Mouse (Mus musculus) spleen, embryonic (tissue): ENCODE measurements around the gene Desi1.

ENCODE experiments used
- CTCF ChIA-PET: fragments of 350-600 bp; sonication (Branson Sonifier 250); formaldehyde crosslinking; loops from one replicate; lab custom pipeline; 2022; lab: Charles Lee

Desi1 gene

GRCm38 (mm10) chr15:81968447-81968846 is 65.2 kb downstream of the Desi1 start:
- CTCF ChIA-PET: interaction anchor here (0.6 kb wide), 1 partner anchor 75 kb away, joined by 3 read pairs; no protein-coding TSS in a partner anchor

DNA sequence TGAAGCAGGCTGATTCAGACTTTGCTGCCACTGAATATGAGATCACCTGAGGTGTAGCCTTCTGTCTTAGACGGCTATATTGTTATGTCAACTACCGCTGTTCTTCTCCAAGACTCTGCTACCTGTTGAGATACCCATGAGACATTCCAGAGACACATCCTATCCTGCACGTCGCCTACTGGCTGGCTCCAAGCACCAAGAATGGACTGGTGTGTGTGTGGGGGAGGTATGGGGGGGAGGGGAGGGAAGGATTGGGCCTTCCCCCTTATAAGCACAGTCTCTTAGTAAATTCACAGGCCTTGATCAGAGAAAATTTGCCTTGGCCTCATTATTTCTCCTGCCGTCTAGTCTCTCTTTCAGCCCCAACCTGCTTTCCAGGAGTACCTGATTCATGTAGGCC is 65.8 kb downstream of the Desi1 start:
- CTCF ChIA-PET: no interaction called here

GRCm38 (mm10) chr15:81966062-81966829 is 67.4 kb downstream of the Desi1 start:
- CTCF ChIA-PET: interaction anchor here (0.7 kb wide), 2 partner anchors 15 to 32 kb away, joined by 3 to 4 read pairs; no protein-coding TSS in a partner anchor

DNA sequence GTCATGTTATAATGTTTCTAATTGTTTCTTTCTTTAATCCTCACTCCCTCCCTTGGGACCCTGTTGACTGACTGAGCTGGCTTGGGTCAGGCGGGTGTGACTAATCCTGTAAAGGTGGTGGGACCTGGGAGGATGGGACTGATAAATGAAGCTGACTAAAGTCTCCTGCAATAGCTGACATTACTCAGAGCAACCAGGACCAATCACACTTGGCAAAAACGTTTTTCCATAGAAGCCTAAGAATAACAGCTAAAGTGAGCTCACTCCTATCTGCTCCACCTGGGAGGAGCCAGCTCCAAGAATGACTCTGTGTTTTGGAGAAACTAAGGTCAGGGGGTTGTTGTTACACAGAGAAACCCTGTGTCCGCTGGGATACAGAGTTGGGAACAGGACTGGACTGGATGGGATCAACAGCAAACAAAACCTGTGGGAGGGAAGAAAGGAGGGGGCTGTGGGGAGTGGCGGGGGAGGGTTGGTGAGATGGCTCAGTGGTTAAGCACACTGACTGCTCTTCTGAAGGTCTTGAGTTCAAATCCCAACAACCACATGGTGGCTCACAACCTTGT is 68.6 kb downstream of the Desi1 start:
- CTCF ChIA-PET: interaction anchor here (0.7 kb wide), 1 partner anchor 236 kb away, joined by 4 read pairs; no protein-coding TSS in a partner anchor

- CTCF ChIA-PET: no interaction called here
Observed at GRCm38 (mm10) chr15:81964262-81964661, 69.4 kb downstream of the Desi1 start.

- CTCF ChIA-PET: interaction anchor here (0.6 kb wide), 3 partner anchors 30 to 105 kb away, joined by 3 to 5 read pairs (median 3); no protein-coding TSS in a partner anchor
Observed at GRCm38 (mm10) chr15:81961078-81961451, 72.6 kb downstream of the Desi1 start.

DNA sequence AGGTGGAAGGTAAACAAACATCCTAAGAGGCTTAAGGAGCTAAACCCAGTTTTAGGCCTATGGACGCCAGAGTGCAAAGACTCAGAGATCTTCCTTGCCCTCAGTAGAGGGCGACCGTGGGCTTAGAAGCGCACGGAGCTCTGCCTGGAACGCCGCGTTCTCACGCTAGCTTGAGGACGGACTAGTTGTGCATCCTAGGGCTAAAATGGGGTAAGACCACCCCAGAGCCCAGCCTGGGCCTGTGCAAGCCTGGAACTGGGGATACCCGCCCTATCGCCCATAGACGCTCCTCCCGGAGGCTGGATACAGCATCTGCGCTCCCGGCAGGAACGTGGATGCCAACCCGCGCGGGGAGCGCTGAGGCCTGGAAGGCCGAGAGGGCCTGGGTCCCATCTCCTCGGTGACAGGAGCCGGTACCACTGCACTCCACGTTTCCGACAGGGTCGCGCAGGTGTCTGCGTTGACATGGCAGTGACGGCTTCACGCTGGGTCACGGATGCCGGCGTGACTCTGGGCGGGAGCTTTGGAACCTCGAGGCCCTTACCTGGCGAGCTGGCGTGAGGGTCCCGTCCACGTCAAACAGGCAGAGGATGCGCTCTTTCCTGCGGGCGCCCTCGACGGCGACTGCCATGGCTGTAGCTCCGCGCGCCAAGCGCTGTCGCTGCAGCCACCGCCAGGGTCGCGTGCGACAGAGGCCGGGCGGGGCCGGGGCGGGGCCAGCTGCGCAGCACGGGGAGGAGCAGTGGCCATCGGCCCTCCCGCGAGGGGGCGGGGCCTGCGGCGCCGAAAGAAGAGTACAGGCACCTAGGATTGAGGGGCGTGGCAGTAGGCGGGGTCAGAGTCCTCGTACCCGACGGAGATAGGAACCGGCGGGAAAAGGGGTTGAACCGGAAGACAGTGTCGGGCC is 73.2 kb downstream of the Desi1 start, which contains the start of gene Pmm1:
Pmm1 (minus strand) TSS at position 760 of the 907 bp plus-strand sequence.
- CTCF ChIA-PET: interaction anchor here (0.6 to 0.7 kb wide), 2 partner anchors 74 to 104 kb away, joined by 3 to 5 read pairs; no protein-coding TSS in a partner anchor

- CTCF ChIA-PET: no interaction called here
Observed at GRCm38 (mm10) chr15:81958906-81959305, 74.8 kb downstream of the Desi1 start.

DNA sequence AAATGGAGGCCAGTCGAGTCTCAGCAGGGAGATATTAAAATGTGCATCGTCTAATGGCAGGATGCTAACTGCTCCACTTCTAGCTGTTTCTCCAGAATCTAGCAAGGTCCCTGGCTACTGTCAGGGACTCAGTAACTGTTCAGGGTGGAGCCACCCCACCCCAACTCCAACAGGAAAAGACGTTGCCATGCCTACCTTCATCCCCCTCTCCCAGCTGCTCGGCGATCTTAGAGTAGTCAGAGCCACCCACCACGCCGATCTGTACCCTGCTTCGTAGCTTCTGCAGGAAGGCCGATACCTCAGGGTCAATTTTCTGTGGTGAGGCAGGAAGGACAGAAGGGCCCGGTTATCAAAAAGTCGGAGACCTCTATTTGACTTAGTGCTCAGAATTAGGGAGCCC is 76.1 kb downstream of the Desi1 start:
- CTCF ChIA-PET: interaction anchor here (0.7 kb wide), 1 partner anchor 75 kb away, joined by 4 read pairs; no protein-coding TSS in a partner anchor

- CTCF ChIA-PET: no interaction called here
Observed at GRCm38 (mm10) chr15:81956457-81956856, 77.2 kb downstream of the Desi1 start.

GRCm38 (mm10) chr15:81955414-81955813 is 78.2 kb downstream of the Desi1 start:
- CTCF ChIA-PET: interaction anchor here (0.5 kb wide), 1 partner anchor 23 kb away, joined by 5 read pairs; no protein-coding TSS in a partner anchor

GRCm38 (mm10) chr15:81954716-81955115 is 78.9 kb downstream of the Desi1 start:
- CTCF ChIA-PET: no interaction called here

DNA sequence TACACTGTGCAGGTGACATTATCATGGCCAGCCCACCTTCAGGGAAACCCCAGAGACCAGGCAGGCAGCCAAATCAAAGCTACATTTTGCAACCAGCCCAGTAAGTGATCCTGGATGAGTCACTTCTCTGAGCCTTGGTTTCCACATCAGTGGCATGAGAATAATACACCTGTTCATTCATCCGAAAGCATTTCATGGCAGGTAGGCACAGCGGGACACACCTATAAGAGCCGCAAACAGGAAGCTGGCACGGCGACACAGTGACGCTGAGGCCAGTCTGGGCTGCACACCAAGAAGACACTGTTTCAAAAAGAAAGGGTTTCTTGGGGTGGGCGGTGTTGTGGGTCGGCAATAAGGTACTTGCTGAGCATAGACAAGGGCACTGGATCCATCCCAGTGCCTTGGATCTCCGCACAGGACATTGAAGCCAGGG is 79.5 kb downstream of the Desi1 start:
- CTCF ChIA-PET: no interaction called here

DNA sequence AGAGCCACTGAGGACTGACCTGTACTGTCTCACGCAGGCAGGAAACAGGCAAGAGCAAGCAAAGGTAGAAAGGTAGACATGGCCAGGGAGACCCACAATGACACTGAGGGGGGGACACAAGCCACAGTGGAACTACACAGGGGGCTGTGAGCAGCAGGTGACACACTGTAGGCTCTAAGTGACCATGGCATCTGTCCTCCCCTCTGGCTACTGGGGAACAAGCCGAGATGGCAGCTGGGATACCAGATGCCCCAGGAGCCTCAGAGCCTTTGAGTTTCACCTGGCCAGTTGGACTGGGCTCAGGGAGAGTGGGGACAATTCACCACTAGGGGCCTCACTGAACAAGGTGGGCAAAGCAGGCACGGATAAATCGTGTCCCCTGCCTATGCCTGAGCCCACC is 81.4 kb downstream of the Desi1 start:
- CTCF ChIA-PET: no interaction called here

DNA sequence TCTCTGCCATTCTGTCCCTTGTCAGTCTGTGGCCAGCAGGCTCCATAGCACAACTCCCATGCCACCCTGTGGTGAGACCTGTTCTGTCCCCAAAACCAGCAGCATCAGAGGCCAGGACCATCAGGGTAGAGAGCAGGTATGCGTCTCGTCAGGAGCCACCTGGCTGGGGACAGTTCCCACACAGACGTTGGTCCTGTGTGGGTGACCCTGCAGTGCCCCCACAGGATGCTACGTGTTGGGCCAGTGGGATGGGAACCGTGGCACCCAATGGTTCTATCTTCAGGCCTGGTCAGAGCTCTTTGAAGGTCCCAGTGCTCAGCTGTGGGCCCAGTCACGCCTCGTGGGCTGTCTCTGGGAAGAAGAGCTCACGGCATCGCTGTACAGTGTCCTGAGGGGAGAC is 82.5 kb downstream of the Desi1 start:
- CTCF ChIA-PET: no interaction called here

DNA sequence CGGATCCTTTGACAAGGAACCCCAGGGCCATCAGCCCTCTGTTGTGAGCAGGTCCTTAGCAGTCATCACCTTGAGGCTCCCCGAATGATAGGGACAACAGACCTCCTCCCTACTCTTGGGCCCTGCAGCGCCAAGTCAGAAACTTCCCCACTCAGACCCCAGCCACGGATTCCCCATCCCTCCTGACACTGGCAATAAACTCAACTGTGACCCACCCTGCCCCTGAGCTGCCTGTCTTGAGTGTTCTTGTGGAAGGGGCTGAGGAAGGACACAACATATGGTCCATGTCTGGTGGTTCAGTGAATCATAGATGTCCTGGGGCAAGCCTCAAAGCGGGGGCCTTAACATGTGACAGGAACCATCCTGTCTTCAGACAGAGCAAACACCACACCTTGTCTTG is 82.9 kb downstream of the Desi1 start:
- CTCF ChIA-PET: no interaction called here

GRCm38 (mm10) chr15:81949476-81950131 is 84.1 kb downstream of the Desi1 start:
- CTCF ChIA-PET: interaction anchor here (0.6 kb wide), 1 partner anchor 116 kb away, joined by 5 read pairs; no protein-coding TSS in a partner anchor

GRCm38 (mm10) chr15:81949076-81949475 is 84.6 kb downstream of the Desi1 start:
- CTCF ChIA-PET: no interaction called here

DNA sequence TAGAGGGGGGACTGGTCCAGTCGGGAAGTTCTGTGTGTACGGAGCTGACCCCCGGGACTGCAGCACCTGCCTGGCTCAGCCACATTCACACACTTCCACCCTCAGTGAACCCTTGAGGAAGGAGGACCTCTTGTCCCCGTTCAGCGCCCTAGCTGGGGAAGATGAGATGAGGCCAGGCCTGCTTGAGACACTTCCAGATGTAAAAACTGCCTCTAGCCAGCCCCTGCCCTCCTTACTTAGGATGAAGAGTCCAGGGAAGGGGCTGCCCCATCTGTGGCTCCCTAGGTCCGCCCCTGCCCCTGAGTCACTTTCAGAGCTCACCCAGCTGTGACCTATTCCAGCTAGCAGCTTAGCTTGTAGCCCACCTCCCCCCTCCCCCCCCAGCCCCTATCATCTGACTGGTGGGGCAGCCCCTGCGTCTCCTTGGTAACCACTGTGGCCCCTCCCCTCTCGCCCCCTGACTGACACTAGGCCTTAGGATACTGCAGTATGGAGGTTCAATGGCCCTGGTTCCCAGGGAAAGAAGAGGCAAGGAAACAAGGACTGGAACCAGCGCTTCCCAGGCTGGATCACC is 90.4 kb downstream of the Desi1 start:
- CTCF ChIA-PET: interaction anchor here (0.6 to 0.7 kb wide), 2 partner anchors 116 to 206 kb away, joined by 3 read pairs; no protein-coding TSS in a partner anchor
